Mouse (Mus musculus): ENCODE data around the gene Ccdc88b.

- no peak for TF ChIP-seq CTCF (IDR thresholded peaks at IDR 0.05; ENCODE audit: low read depth, low read length)
- TF ChIP-seq POLR2A (IDR thresholded peaks at IDR 0.05; ENCODE audit: extremely low read depth, insufficient read depth, low read length) = no peak
Observed at GRCm38 (mm10) chr19:6847841-6848517, 10.0 kb downstream of the Ccdc88b start.
